Mouse (Mus musculus): ENCODE results near the gene Actb.

Actb gene

DNA sequence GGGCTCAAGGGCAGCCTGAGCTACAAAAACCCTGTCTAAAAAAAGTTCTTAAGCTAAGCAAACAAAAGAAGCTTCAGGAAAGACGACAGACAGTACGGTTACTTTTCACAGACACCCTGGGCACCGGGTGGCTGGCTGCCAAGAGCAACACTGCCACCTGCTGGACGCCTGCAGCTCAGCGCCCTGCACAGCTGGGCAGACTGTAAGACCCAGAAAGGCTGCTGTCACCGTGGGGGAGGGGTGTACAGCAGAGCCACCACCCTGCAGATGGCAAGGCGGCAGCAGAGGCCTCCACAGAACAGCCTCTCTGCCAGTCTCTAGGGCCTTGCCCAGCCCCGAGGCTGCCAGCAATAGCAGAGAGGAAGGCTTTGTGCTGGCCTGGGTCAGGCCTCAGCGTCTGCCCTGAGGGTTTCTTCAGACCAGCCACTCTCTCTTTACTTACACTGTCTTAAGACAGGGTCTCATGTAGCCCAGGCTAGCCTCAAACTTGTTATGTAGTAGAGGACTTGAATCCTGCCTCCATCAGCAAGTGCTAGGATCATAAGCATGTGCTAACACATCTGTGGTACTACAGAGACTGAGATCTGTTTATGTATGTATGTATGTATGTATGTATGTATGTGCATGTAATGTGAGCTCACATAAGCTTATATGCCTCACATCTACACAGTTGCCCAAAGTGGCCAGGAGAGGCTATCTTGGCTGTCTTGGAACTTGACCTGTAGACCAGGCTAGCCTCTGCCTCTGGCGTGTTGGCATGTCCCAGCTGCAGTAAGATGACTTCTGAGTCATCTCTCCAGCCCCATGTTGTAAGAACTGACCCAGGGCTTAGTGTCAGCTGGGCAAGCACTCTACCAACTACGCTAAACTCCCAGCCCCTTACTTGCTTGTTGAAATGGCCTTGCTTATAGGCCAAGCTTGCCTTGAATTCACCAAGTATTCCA, 28.9 kb downstream of the Actb start:
- peak; percentile 81 to 82 for DNase-seq (ENCODE audit: low spot score in 2 of 2)

DNA sequence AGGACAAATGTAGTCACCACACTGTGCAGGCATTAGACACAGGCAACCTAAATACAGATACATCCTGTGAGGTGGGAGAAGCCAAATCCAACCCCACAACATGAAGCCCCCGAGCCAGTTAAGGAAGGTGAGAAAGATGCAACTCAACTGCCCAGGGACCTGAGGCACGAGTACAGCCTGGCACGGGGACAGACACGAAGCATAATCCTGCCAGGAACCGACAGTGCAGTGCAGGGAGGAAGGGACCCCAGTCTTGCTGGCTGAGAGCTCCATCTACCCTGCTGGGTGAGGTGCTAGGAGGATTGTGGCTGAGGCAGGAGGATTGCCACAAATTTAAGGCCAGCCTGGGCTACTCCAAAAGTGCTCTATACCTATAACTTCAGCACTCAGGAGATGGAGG, 29.7 kb downstream of the Actb start:
- no peak for DNase-seq (ENCODE audit: low spot score in 2 of 2)

DNA sequence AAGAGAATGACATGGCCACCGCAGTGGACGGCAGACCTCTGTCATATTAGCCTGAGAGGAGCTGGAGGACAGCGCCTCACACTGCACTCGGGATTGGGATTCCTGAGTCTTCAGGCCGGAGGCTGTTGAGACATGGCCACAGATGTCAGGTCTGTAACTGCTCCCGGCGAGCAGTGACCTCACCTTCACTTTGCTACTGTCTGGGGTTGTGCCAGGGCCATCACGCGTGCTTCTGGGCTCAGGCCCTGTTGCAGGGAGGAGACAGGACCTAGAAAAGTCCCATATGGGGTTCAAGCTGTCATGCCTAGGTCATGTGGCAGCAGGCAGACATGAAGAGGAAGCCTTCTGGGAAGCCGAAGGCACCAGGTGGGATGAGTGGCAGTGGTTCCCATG, 31.0 kb downstream of the Actb start:
- no peak for DNase-seq (ENCODE audit: low spot score in 2 of 2)

DNA sequence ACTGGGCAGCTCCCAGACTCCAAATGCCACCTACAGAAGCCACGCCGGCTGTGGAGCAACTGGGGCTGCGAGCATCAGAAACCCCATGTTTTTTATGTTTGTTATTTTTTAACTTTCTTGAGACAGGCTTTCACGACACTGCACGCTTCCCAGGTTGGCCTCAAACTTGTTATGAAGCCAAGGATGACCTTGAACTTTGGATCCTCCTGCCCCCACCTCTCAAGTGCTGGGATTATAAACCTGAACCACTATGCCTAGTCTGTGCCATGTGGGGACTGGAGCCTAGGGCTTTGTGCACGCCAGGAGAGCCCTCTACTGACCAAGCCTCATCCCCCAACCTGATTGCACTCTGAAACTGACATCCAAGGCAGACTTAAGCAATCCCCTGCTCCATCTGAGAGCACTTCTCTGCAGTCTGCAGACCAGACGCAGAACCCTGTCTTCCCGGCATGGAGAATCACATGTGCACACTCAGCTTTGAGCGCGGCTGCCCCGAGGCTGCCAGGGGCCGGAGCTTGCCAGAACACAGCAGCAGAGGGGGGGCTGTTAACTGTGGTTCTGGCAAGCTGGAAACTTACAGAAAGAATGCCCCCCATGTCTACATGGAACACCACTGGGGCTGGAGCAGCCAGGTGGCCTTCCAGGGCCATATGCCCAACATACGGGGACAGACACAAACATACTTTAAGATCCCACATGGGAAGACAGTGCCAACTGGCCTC, 31.6 kb downstream of the Actb start:
- no peak for DNase-seq (ENCODE audit: low spot score in 2 of 2)

DNA sequence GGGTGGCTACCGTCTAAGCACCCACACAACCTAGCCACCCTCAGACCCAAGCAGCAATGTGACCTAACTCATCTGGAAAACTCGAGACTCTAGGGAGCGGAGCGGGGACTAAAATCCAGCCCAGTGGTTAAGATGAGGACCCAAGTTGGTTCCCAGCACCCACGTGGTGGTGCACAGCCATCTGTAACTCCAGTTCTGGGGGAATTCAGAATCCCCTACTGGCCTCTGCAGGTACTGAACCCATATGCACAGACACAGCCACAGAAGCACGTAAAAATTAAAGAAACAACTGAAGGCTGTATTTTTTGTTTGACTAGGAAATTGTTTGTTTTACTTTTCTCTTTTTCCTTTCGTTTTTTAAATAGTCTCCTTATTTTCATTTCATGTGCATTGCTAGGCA, 32.8 kb downstream of the Actb start:
- no peak for DNase-seq (ENCODE audit: low spot score in 2 of 2)

DNA sequence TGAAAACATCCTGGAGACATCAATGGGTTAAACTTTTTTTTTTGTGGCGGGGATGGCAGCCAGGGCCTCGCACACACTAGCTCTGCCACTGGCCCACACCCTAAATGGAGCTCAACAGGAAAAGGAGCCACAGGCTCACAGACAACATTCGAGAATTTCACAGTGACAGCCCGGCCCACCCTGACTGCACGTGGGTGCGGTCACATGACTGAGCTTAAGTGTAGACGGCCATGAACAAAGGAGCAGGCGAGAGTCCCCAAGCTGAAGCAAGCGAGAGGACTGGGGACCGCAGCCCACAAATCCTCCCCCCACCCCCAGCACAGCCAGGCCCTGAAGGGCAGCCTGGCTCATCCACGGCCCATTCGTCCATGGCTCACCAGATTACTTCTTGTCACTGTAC, 34.8 kb downstream of the Actb start:
- no peak for DNase-seq (ENCODE audit: low spot score in 2 of 2)

DNA sequence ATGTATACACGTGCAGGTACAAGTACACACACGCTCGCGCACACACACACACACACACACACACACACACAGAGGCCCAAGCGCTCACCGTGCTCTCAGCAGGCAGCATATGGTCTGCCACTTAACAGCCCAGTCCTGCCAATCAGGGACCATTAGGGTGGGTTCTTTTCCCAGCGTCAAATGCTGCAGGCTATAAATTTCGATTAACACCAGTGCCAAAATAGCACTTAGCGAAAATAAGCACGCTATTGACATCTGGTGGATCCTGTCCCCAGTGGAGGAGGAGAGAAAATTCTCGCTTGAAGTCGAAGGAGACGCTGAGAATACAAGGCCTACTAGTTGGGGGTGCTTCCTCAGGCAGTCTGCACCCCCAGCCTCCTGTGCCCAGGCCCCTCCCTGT, 37.1 kb downstream of the Actb start:
- no peak for DNase-seq (ENCODE audit: low spot score in 2 of 2)

DNA sequence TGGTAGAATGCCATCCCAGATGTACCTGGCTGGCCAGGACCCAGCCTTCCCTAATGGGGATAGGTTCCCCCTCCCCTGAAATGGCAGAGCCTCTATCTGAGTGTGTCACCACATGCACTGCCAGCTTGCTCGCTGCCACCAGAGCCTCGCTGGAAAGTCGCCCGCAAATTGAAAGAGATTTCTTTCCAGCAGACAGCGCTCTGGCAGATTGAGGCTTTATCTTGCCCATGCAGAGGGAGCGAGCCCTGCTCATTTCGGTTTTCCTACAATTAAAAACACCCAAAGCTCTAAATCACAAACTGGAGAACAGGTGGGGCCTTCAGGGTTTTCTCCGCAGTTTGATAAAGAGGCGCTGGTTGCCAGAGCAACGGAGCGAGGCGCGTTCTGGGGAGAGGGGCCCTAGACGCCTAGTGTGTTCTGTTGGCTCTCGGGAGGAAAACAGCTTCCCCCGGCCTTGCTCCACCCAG, 48.8 kb downstream of the Actb start:
- DNase-seq (ENCODE audit: low spot score in 2 of 2) = no peak

DNA sequence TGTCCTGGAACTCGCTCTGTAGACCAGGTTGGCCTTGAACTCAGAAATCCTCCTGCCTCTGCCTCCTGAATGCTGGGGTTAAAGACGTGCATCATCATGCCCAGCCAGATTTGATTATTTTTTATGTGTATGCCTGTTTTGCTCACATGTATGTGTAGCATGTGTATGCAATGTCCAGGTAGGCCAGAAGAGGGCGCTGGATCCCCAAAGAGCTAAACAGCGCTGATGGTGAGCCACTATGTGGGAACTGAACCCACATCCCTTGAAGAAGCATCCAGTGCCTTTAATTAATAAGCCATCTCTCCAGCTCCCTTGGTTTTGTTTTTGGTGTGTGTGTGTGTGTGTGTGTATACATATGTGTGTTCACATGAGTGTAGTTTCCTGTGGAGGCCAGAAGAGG, 50.1 kb downstream of the Actb start:
- DNase-seq (ENCODE audit: low spot score in 2 of 2) = no peak

DNA sequence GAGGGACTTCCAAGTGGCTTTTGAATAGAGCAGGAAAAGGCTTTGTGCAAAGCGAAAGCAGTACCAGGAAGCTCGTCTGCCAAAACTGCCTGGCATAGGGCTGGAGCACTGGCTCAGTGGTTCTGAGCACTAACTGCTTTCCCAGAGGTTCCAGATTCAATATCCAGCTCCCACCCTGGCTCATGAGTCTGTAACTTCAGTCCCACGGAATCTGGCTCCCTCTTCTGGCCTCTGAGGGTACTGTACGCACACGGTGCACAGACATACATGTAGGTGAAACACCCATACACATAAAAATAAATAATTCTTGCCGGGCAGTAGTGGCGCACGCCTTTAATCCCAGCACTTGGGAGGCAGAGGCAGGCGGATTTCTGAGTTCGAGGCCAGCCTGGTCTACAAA, 51.7 kb downstream of the Actb start:
- no peak for DNase-seq (ENCODE audit: low spot score in 2 of 2)

DNA sequence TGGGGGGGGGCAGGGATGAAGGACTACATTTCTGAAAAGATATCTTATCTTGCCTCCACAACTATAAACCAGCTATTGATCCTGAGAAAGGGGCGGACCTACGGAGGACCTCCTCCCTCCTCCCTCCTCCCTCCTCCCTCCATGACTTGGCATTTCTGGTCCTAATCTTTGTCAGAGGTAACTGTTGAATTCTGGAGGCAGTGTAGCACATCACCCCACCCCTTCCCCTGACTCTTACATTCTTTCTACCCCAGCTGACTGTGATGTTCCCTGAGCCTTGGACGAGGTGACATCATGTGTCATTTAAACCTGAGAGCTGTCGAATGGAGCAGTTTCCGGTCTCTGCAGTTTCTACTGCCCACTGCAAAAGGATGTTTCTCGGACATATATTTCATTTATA, 53.0 kb downstream of the Actb start:
- DNase-seq (ENCODE audit: low spot score in 2 of 2) = no peak
